Mouse (Mus musculus) ES-Bruce4 (cell line): ENCODE data around the gene Ppp1r18. TPM values are rescaled to one million over a fixed set of nuclear protein-coding genes. Genes with fewer than 3 reads are reported as not detected.

Experiments used
- H3K27ac ChIP-seq: 2 replicates; pipeline ENCODE4 v1.5.1; 2012; ENCODE audit warnings: low read length, inconsistent platforms; ENCODE audit not compliant: insufficient read depth
- H3K27me3 ChIP-seq: 2 replicates; pipeline ENCODE4 v1.6.1; 2012; ENCODE audit warnings: mild to moderate bottlenecking, low read length, inconsistent platforms; ENCODE audit not compliant: control insufficient read depth, poor library complexity, insufficient read depth, severe bottlenecking
- H3K36me3 ChIP-seq: 2 replicates; pipeline ENCODE4 v1.6.1; 2012; ENCODE audit warnings: inconsistent platforms, mild to moderate bottlenecking, low read length, moderate library complexity; ENCODE audit not compliant: control insufficient read depth, poor library complexity, insufficient read depth, severe bottlenecking
- H3K4me1 ChIP-seq: one replicate; pipeline ENCODE4 v1.8.1; 2011; ENCODE audit warnings: low read length; ENCODE audit not compliant: control insufficient read depth, insufficient read depth
- H3K4me3 ChIP-seq: 2 replicates; pipeline ENCODE4 v1.5.1; 2011; ENCODE audit warnings: low read depth, mild to moderate bottlenecking, low read length
- H3K9ac ChIP-seq: 2 replicates; pipeline ENCODE4 v1.6.1; 2012; ENCODE audit warnings: low read depth, mild to moderate bottlenecking, inconsistent platforms; ENCODE audit not compliant: poor library complexity, severe bottlenecking
- H3K9me3 ChIP-seq: replicated peaks from 2 replicates; pipeline ENCODE4 v1.6.1; 2012; ENCODE audit warnings: mild to moderate bottlenecking, low read length, inconsistent platforms; ENCODE audit not compliant: control insufficient read depth, poor library complexity, insufficient read depth, severe bottlenecking
- CTCF ChIP-seq: IDR thresholded peaks from one replicate; pipeline ENCODE4 v1.8.1; 2011; ENCODE audit warnings: low read depth, low read length
- EP300 ChIP-seq: IDR thresholded peaks from 2 replicates; pipeline ENCODE4 v1.6.1; 2011; ENCODE audit warnings: low read depth, low read length; ENCODE audit not compliant: insufficient read depth
- POLR2A ChIP-seq: IDR thresholded peaks from one replicate; pipeline ENCODE4 v1.8.1; 2011; ENCODE audit warnings: low read length; ENCODE audit not compliant: insufficient read depth
- polyA plus RNA-seq: library from polyadenylated mRNA; stranded (reverse); fragments of >200 nt; gene quantifications from 2 replicates; pipeline ENCODE4 v1.2.4, GENCODE M21; 2011; ENCODE audit warnings: low read depth; ENCODE audit not compliant: missing spikeins, insufficient read depth, insufficient read length

The Ppp1r18 gene
- polyA plus RNA-seq, 1 experiment = 18.6 TPM

DNA sequence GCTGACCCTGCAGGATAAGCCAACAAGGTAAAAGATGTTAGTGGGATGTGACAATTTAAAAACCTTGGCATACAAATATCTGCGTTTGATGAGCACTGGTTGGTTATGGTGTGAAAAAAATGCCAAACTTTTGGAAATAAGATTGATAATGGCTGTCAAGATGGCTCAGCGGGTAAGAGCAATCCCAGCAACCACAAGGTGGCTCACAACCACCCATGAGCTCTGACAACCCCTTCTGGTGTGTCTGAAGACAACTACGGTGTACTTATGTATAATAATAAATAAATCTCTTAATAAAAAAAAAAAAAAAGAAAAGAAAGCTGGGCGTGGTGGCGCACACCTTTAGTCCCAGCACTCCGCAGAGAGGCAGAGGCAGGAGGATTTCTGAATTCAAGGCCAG lies 49.6 kb downstream of the Ppp1r18 start:
- Histone ChIP-seq H3K4me3 (peak overlapping the region; percentile 100), H3K27me3 (no peaks in the 10 kb centered on the region), H3K27ac (no peak overlapping the region), H3K36me3 (peaks cover 42% of the 10 kb centered on the region), H3K9ac (peak overlapping the region; percentile 86), H3K9me3 (no peaks in the 10 kb centered on the region), H3K4me1 (peaks cover 2% of the 10 kb centered on the region)
- TF ChIP-seq POLR2A (no peak), CTCF (no peak), EP300 (no peak)

DNA sequence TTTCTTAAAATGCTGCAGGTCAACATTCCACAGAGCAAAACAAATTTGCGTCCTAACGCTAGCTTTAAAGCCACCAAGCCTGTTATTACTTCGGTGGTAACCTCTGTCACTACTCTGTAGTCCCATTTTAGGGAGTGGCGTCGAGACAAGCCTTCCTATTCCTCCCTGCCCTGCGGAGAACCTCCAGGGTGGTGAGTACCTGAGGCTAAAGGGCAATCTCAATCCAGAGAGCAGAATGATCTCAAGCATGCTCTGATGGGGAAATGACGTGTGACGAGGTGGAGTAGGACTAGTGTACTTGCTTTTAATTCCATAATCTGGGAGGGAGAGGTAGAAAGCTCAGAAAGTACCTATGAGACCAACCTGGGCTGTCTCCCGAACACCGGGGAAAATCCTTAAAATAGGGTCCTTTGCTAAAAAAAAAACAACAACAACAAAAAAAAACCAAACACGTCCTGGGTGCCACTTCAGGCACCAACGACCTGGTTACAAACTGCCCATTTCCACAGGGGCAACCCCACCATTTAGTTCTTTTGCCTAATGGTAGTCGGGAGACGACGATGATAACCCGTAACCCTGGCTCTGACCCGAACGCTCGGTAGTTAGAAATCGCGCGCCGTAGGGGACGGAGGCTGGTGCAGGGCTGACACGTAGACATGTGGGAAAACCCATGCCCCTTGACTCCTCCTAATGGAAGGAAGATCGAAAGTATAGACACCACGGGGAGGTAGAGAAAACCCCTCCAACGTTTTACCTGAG lies 50.3 kb downstream of the Ppp1r18 start:
- Histone ChIP-seq H3K9ac (peak overlapping the region; percentile 86), H3K9me3 (no peaks in the 10 kb centered on the region), H3K36me3 (peaks cover 40% of the 10 kb centered on the region), H3K27ac (peak overlapping the region; percentile 80), H3K4me3 (peak overlapping the region; percentile 100), H3K4me1 (peaks cover 2% of the 10 kb centered on the region), H3K27me3 (no peaks in the 10 kb centered on the region)
- TF ChIP-seq EP300 = no peak
- TF ChIP-seq POLR2A = no peak
- no peak for TF ChIP-seq CTCF

DNA sequence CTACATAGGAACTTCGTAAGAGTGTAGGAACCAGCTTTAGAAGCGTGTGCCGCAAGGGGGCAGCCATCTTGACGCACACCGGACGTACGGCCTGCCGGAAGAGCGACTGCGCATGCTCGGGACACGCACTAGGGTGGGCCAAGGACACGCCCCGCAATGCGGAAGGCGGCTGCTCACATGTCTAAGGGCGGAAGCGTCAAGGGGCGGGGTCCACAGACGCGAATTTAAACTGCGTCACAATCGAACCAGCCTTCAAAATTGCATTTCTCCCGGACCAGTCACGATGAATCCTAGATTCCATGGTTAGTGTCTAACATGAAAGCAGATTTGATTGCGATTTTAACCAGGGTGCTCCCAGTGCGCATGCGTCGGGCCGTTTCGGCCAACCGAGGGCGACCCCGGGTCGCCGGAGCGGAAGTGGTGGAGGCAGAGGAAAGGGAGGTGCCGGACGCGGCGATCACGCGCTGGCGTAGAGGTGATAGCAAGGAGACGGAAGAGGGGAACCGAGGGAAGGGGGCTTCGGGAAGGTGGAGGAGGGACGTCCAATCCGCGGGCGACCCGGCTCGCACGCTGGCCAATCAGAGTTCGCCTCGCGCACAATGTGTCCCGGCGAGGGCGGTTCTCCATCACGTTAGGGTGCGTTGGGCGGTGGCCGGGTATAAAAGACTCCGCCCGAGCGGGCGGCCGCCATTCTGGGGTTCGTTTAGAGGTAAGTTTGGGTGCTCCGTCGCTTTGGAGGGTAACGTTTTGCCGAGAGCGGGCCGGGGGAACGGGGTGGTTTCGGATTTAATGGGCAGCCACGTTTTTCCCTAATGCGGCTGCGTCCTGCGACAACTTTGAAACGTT lies 51.1 kb downstream of the Ppp1r18 start, which contains the start of the genes Mrps18b and Ppp1r10:
Mrps18b (minus strand) TSS at position 93 of the 846 bp plus-strand sequence.
Ppp1r10 (plus strand) TSS at position 138 of the 846 bp plus-strand sequence.
- H3K9ac ChIP-seq = peak within 1 kb of the TSS; percentile 97
- TF ChIP-seq CTCF (peak; percentile 30), EP300 (0 out of 2 replicates have a peak, but pooled peaks have one; percentile 55), POLR2A (peak; percentile 92)
- no peaks in the 10 kb centered on the region for H3K9me3 ChIP-seq
- peaks cover 36% of the 10 kb centered on the region for H3K36me3 ChIP-seq
- no peaks in the 10 kb centered on the region for H3K27me3 ChIP-seq
- H3K27ac ChIP-seq = peak within 1 kb of the TSS; percentile 89
- H3K4me1 ChIP-seq = peaks cover 2% of the 10 kb centered on the region
- peak within 1 kb of the TSS; percentile 100 for H3K4me3 ChIP-seq

DNA sequence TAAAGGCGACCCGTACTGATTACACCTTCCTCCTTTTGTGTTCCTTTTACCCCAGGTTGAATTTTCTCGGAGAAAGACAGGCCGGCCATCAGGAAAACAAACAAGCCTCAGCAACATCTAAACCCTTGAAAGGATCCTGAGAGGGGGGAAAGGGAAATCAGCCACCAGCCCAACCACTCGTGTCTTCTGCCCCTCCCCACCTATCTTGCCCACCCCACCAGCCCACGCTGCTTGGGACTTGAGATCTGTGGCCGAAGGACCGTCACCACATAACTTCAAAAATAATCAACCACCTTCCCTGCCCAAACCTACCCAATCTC lies 51.7 kb downstream of the Ppp1r18 start:
- Histone ChIP-seq H3K4me1 (peaks cover 2% of the 10 kb centered on the region), H3K27ac (peak overlapping the region; percentile 89), H3K36me3 (peaks cover 35% of the 10 kb centered on the region), H3K9me3 (no peaks in the 10 kb centered on the region), H3K27me3 (no peaks in the 10 kb centered on the region), H3K9ac (peak overlapping the region; percentile 97), H3K4me3 (peak overlapping the region; percentile 99)
- TF ChIP-seq CTCF (no peak), EP300 (no peak), POLR2A (no peak)

DNA sequence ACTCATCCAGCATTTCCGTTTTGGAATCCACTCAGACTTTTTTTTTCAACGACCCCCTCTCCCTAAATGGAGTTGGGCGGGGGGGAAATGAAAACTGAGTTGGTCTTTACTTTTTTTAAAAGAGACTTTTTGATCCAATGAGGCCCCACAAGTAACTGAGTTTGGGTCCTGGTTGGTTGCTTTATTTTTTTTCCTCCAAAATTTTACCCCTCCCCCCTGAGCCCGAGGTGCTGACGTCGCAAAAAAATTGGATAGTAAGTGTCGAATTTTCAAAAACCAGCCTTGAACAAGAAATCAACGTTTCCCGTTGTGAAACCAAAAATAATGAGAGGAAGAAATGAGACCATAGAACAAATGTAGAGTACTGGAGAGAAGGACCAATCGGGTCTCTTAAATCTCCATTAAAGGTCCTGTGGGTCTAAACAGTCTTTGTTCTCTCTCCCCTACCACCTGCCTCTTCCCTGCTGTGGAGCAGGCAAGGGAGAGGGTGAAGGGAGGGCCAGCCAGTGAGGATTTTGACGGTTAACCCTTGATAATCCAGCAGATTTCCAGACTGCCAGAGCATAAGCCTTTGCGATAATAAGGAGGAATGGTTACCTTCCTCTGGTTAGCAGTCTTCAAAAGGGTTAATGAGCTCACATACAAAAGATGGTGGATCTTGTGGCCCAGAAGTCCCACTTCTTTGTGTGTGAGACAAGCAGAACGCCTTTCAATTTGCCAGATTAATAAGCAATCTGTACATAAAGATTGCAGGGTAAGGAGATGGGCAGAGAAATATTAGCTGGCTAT lies 52.3 kb downstream of the Ppp1r18 start:
- Histone ChIP-seq H3K36me3 (peaks cover 30% of the 10 kb centered on the region), H3K27me3 (no peaks in the 10 kb centered on the region), H3K27ac (peak overlapping the region; percentile 89), H3K4me3 (peak overlapping the region; percentile 99), H3K9ac (peak overlapping the region; percentile 97), H3K4me1 (peaks cover 2% of the 10 kb centered on the region), H3K9me3 (no peaks in the 10 kb centered on the region)
- TF ChIP-seq POLR2A (peak; percentile 93), CTCF (no peak), EP300 (0 out of 2 replicates have a peak, but pooled peaks have one; percentile 11)
